Mouse (Mus musculus) G1E (cell line): ENCODE measurements around the gene Fam189a1.

ENCODE experiments used
- CTCF ChIP-seq: IDR thresholded peaks from 2 replicates; pipeline ENCODE4 v1.5.1; 2012; ENCODE audit warnings: low read depth, low read length, inconsistent platforms, mixed read lengths
- POLR2AphosphoS5 ChIP-seq: IDR thresholded peaks from 2 replicates; pipeline ENCODE4 v1.6.1; 2012; ENCODE audit warnings: low read depth, low read length, inconsistent platforms; ENCODE audit not compliant: insufficient replicate concordance
- TAL1 ChIP-seq: conservative IDR thresholded peaks from 2 replicates; pipeline ENCODE4 v1.6.1; 2012; ENCODE audit warnings: low read depth, low read length, inconsistent platforms, mixed read lengths

DNA sequence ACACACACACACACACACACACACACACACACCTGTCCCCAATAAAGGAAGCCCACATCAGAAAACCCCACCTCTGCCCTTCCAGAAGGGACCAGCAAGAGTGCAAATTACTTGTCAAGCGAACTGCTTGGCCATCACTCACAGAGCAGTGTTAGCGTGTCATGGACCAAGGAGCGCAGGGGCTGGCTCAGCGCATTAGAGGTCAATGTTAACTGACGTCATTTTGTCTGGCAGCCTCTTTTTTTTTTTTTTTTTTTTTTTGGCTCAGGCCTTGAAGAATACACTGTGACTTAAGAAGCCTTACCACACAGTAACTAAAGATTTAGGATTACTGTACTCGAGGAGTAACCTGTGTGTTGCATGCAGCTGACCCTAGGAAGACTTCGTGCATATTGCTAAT lies 402.2 kb downstream of the Fam189a1 start:
- TF ChIP-seq CTCF (no peak), POLR2AphosphoS5 (no peak), TAL1 (no peak)
